Mouse (Mus musculus): ENCODE results near the gene Adam12. TPM values are rescaled to one million over a fixed set of nuclear protein-coding genes. Genes with fewer than 3 reads are reported as not detected.

The Adam12 gene
- polyA plus RNA-seq, 1 experiment from 2014 or later: 0.57 TPM

DNA sequence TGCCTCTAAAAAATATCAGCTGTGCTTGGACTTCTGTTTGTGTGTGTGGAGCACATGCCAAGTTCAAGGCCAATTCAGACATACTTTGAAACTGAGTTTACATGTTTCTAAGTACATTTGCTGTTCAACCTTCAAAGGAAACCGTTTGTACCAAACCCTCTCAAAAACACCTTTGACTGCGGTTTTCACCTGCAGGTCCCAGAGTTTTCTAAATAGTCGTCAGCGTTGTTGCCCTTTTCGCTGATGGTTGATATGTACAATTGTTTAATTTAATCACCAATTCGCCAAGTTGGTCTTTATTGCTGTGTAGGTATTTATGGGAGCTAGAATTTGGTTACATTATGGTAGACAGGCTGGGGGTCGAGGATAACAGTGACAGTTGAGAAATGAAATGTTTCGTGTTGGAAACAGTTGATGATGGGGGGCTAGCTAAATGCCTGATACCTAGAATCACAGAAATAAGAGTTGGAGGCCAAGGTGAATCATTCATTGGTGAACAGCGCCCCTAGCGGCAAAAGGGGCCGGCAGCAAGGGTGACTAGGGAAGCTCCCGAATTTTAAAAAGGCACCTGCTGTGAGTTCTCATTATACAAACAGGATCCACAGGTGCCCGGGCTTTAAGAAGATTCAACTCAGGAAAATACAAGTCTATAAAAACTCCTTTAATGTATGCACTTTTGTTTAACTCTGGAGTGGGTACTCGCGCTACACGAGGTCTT is 8.3 kb downstream of the Adam12 start:
- H3K27ac ChIP-seq (replicated peaks): no peak overlapping the region
- WGBS: 24% methylated on average over 16 of the region's 16 CpGs
- H3K4me2 ChIP-seq (replicated peaks; ENCODE audit: low read depth): peak overlapping the region; percentile 80
- H3K9me3 ChIP-seq (ENCODE audit: control insufficient read depth, low read length): no peaks in the 10 kb centered on the region
- TF ChIP-seq EP300 (optimal IDR thresholded peaks at IDR 0.05) (no peak), CTCF (IDR thresholded peaks at IDR 0.05; ENCODE audit: low read depth) (peak; percentile 86)
- H3K27me3 ChIP-seq (ENCODE audit: control insufficient read depth, insufficient read depth, low read length): peaks cover 2% of the 10 kb centered on the region; the same call in 1 of the 2 replicates
- ATAC-seq (ENCODE audit: low FRiP score, low TSS enrichment) (no peak), DNase-seq (ENCODE audit: low spot score) (peak; percentile 78)
- no peaks in the 10 kb centered on the region for H3K4me1 ChIP-seq (replicated peaks; ENCODE audit: control insufficient read depth, insufficient read depth)
- H3K9ac ChIP-seq (ENCODE audit: low read length): no peak overlapping the region
- peak overlapping the region; percentile 50; the same call in 1 of the 2 replicates for H3K4me3 ChIP-seq (ENCODE audit: low read depth, low read length)
- no peaks in the 10 kb centered on the region for H3K36me3 ChIP-seq (ENCODE audit: control insufficient read depth, insufficient read depth, low read length)

DNA sequence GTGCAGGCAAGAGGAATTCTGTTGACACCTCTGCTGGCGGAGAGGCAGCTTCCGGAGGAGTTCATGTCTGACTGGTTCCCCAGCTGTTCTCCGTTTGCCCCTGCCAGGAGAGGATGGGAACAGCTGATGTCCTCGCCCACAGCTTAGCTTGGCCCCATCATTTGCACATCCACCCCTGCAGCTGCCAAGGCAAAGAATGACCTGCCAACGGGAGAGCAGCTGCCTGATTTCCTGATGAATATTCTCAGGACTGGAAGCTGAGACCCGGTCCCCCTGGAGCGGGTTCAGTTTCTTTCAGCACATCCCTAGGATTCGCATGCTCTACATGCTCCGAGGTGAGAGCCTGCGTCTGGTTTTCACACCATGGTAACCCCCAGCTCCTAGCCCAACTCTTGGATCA is 24.0 kb downstream of the Adam12 start:
- Histone ChIP-seq H3K36me3 (ENCODE audit: control insufficient read depth, insufficient read depth, low read length) (no peaks in the 10 kb centered on the region), H3K4me3 (ENCODE audit: low read depth, low read length) (no peak overlapping the region), H3K9ac (ENCODE audit: low read length) (no peak overlapping the region), H3K9me3 (ENCODE audit: control insufficient read depth, low read length) (no peaks in the 10 kb centered on the region), H3K4me1 (replicated peaks; ENCODE audit: control insufficient read depth, insufficient read depth) (no peaks in the 10 kb centered on the region), H3K27me3 (ENCODE audit: control insufficient read depth, insufficient read depth, low read length) (no peaks in the 10 kb centered on the region), H3K4me2 (replicated peaks; ENCODE audit: low read depth) (no peak overlapping the region), H3K27ac (replicated peaks) (no peak overlapping the region)
- TF ChIP-seq EP300 (optimal IDR thresholded peaks at IDR 0.05) (no peak), CTCF (IDR thresholded peaks at IDR 0.05; ENCODE audit: low read depth) (no peak)
- no peak for ATAC-seq (ENCODE audit: low FRiP score, low TSS enrichment)
- WGBS: 68% methylated on average over 10 of the region's 10 CpGs
- DNase-seq (ENCODE audit: low spot score): no peak

DNA sequence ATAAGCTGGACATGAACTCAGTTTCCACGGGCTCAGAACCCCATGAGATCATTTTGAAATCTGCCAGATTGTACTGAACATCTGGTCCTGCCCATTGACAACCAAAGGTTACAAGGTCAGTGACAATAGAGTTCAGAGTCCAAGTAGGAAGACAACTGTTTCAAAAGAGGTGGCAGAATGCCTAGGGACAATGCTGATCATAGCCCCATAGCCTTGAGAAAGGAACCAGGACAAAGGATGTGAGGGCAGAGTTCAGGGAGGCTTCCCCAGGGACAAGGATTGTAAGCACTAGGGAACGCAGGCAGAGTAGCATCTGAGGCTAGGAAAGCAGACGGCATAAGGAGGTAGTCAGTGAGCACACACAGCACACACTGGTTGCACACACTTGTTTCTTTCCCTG is 38.9 kb downstream of the Adam12 start:
- Histone ChIP-seq H3K4me2 (replicated peaks; ENCODE audit: low read depth) (no peak overlapping the region), H3K36me3 (ENCODE audit: control insufficient read depth, insufficient read depth, low read length) (no peaks in the 10 kb centered on the region), H3K27me3 (ENCODE audit: control insufficient read depth, insufficient read depth, low read length) (no peaks in the 10 kb centered on the region), H3K9ac (ENCODE audit: low read length) (no peak overlapping the region), H3K9me3 (ENCODE audit: control insufficient read depth, low read length) (no peaks in the 10 kb centered on the region), H3K27ac (replicated peaks) (no peak overlapping the region), H3K4me3 (ENCODE audit: low read depth, low read length) (no peak overlapping the region), H3K4me1 (replicated peaks; ENCODE audit: control insufficient read depth, insufficient read depth) (no peaks in the 10 kb centered on the region)
- TF ChIP-seq EP300 (optimal IDR thresholded peaks at IDR 0.05) (no peak), CTCF (IDR thresholded peaks at IDR 0.05; ENCODE audit: low read depth) (no peak)
- WGBS: 69% methylated on average over 3 of the region's 3 CpGs
- ATAC-seq (ENCODE audit: low FRiP score, low TSS enrichment) (no peak), DNase-seq (ENCODE audit: low spot score) (no peak)

DNA sequence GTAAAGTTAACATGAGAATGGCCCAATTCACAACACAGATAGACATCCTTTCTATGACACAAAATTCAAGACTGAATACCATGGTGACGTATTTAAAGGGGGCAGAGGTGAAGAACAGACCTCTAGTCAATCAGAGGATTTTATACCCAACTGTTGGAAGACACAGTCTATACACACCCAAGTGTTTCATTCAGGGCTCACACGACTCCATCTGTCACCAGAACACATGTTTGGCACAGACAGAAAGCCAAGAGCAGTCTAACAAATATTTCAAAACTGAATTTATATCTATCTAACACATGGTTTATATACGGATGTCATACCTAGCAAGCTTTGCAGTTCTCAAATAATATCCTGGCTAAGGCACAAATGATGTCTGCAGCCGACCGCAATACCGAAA is 41.8 kb downstream of the Adam12 start:
- H3K9me3 ChIP-seq (ENCODE audit: control insufficient read depth, low read length): no peaks in the 10 kb centered on the region
- no peak overlapping the region for H3K4me3 ChIP-seq (ENCODE audit: low read depth, low read length)
- no peak overlapping the region for H3K9ac ChIP-seq (ENCODE audit: low read length)
- no peaks in the 10 kb centered on the region for H3K27me3 ChIP-seq (ENCODE audit: control insufficient read depth, insufficient read depth, low read length)
- H3K4me1 ChIP-seq (replicated peaks; ENCODE audit: control insufficient read depth, insufficient read depth): no peaks in the 10 kb centered on the region
- no peaks in the 10 kb centered on the region for H3K36me3 ChIP-seq (ENCODE audit: control insufficient read depth, insufficient read depth, low read length)
- 49% methylated on average over 6 of the region's 6 CpGs for WGBS
- DNase-seq (ENCODE audit: low spot score) (no peak), ATAC-seq (ENCODE audit: low FRiP score, low TSS enrichment) (no peak)
- H3K27ac ChIP-seq (replicated peaks): no peak overlapping the region
- H3K4me2 ChIP-seq (replicated peaks; ENCODE audit: low read depth): no peak overlapping the region
- TF ChIP-seq EP300 (optimal IDR thresholded peaks at IDR 0.05) (no peak), CTCF (IDR thresholded peaks at IDR 0.05; ENCODE audit: low read depth) (no peak)

DNA sequence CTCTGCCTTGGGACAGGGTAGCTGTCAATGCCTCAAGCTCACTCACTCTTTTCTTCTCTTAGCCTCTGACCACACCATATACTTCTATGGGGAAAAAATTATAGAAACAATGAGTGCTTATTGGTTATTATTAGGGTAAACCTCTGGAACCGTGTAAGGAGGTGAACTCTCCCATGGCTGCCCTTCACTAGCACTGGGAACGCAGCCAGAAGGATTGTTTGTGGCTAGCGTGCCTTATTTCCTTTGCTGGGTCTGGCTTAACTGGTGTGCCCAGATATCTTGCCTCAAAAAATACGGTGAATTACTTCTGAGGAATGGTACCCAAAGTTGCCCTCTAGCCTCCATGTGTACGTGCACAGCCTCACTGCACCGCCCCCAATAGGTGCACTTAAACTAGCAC is 43.4 kb downstream of the Adam12 start:
- H3K9ac ChIP-seq (ENCODE audit: low read length): no peak overlapping the region
- no peaks in the 10 kb centered on the region for H3K27me3 ChIP-seq (ENCODE audit: control insufficient read depth, insufficient read depth, low read length)
- H3K4me2 ChIP-seq (replicated peaks; ENCODE audit: low read depth): no peak overlapping the region
- H3K36me3 ChIP-seq (ENCODE audit: control insufficient read depth, insufficient read depth, low read length): no peaks in the 10 kb centered on the region
- no peaks in the 10 kb centered on the region for H3K4me1 ChIP-seq (replicated peaks; ENCODE audit: control insufficient read depth, insufficient read depth)
- ATAC-seq (ENCODE audit: low FRiP score, low TSS enrichment): no peak
- 62% methylated on average over 6 of the region's 6 CpGs for WGBS
- no peak overlapping the region for H3K4me3 ChIP-seq (ENCODE audit: low read depth, low read length)
- H3K9me3 ChIP-seq (ENCODE audit: control insufficient read depth, low read length): no peaks in the 10 kb centered on the region
- no peak for DNase-seq (ENCODE audit: low spot score)
- no peak overlapping the region for H3K27ac ChIP-seq (replicated peaks)
- no peak for TF ChIP-seq EP300 (optimal IDR thresholded peaks at IDR 0.05)
- TF ChIP-seq CTCF (IDR thresholded peaks at IDR 0.05; ENCODE audit: low read depth): no peak

DNA sequence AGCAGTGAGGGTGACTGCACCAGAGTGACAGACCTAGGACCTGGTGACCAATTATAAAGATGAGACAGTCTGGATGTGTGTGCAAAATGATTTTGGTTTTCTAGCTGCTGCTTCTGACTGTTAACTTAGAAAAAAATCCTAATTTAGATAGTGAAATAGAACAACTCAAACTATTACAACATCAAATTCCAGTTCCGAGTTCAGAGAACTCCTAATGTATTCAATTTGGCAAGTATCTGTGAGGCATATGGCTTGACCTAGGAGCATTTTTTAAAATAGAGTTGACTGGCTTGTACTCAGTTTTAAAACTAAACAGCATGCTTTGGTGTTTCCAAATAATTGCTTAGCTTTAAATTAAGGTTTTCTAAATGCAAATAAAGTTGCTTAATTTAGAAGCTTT is 44.0 kb downstream of the Adam12 start:
- WGBS: 49% methylated on average over 1 of the region's 1 CpGs
- no peak overlapping the region for H3K27ac ChIP-seq (replicated peaks)
- TF ChIP-seq EP300 (optimal IDR thresholded peaks at IDR 0.05) (no peak), CTCF (IDR thresholded peaks at IDR 0.05; ENCODE audit: low read depth) (no peak)
- DNase-seq (ENCODE audit: low spot score) (no peak), ATAC-seq (ENCODE audit: low FRiP score, low TSS enrichment) (no peak)
- H3K9ac ChIP-seq (ENCODE audit: low read length): no peak overlapping the region
- H3K4me3 ChIP-seq (ENCODE audit: low read depth, low read length): no peak overlapping the region
- H3K36me3 ChIP-seq (ENCODE audit: control insufficient read depth, insufficient read depth, low read length): no peaks in the 10 kb centered on the region
- no peaks in the 10 kb centered on the region for H3K9me3 ChIP-seq (ENCODE audit: control insufficient read depth, low read length)
- no peak overlapping the region for H3K4me2 ChIP-seq (replicated peaks; ENCODE audit: low read depth)
- H3K27me3 ChIP-seq (ENCODE audit: control insufficient read depth, insufficient read depth, low read length): no peaks in the 10 kb centered on the region
- no peaks in the 10 kb centered on the region for H3K4me1 ChIP-seq (replicated peaks; ENCODE audit: control insufficient read depth, insufficient read depth)

Data from stomach, postnatal 0 days (tissue).